Mouse (Mus musculus): ENCODE data around the gene Tspyl3.

- no peak for TF ChIP-seq CTCF (IDR thresholded peaks at IDR 0.05; ENCODE audit: low read depth, low read length)
- TF ChIP-seq POLR2A (IDR thresholded peaks at IDR 0.05; ENCODE audit: extremely low read depth, insufficient read depth, low read length), result no peak
These were observed 12.7 kb upstream of the Tspyl3 start for GRCm38 (mm10) chr2:153237891-153238290.
